Mouse (Mus musculus): ENCODE data around the gene Kif14. TPM values are rescaled to one million over a fixed set of nuclear protein-coding genes. Genes with fewer than 3 reads are reported as not detected.

The Kif14 gene
- polyA plus RNA-seq, 1 experiment from 2014 or later = 8.9 TPM

Other genes starting within 250 kb of the Kif14 start
- 15.7 and 20.4 TPM in 2 replicates for gene Inava, start 232.1 kb upstream of the Kif14 start, polyA plus RNA-seq (2014; fragmentation: Nextera tagmentation; extraction: Ambion mirVana)
- gene Gpr25, start 205.5 kb upstream of the Kif14 start, polyA plus RNA-seq (2014; fragmentation: Nextera tagmentation; extraction: Ambion mirVana) = not detected in 2 replicates
- gene Camsap2, start 120.2 kb upstream of the Kif14 start, polyA plus RNA-seq (2014; fragmentation: Nextera tagmentation; extraction: Ambion mirVana) = 23.1 and 23.7 TPM in 2 replicates
- gene Ddx59, start 51.1 kb upstream of the Kif14 start, polyA plus RNA-seq (2014; fragmentation: Nextera tagmentation; extraction: Ambion mirVana) = 19.9 and 21.0 TPM in 2 replicates
- 41.2 and 42.3 TPM in 2 replicates for gene Zfp281, start 158.6 kb downstream of the Kif14 start, polyA plus RNA-seq (2014; fragmentation: Nextera tagmentation; extraction: Ambion mirVana)

Data from embryonic facial prominence, embryonic 11.5 days (tissue).